Mouse (Mus musculus) thymus, postnatal 25 days (tissue): ENCODE measurements at regions not wholly inside any gene's neighbourhood (a gene's known extent, or its start where the extent isn't known, plus 50 kb on each side); places are given as distances from the start of the nearest gene placed in this dataset.

ENCODE experiments used
- DNase-seq: peaks from one replicate; pipeline ENCODE4 v3.0.0; 2022

GRCm38 (mm10) chr10:66943875-66944274, 152.1 kb upstream of the Jmjd1c start:
- no peak for DNase-seq

- no peak for DNase-seq
Measured at GRCm38 (mm10) chr10:66946161-66946560, 149.8 kb upstream of the Jmjd1c start.

- no peak for DNase-seq
Measured at GRCm38 (mm10) chr10:66948329-66948728, 147.6 kb upstream of the Jmjd1c start.

DNA sequence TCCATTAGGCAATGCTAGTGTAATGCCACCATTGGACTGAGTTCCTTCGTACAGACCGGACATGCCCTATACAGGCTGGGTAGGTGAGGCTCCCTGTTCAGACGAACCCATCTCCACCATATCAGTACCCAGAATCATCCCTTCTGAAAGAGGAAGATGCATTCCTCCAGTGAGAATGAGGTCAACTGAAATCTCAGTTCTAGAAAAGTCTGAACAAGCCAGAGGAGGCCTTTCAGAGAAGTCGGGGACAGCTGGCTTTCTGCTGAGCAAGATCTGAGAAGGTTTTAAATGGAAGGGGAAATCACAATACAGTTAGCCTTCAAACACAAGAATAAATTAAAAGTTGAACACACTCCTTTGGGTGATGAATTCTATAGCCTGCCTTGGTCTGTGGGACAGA, 145.5 kb upstream of the Jmjd1c start:
- DNase-seq, result no peak

DNA sequence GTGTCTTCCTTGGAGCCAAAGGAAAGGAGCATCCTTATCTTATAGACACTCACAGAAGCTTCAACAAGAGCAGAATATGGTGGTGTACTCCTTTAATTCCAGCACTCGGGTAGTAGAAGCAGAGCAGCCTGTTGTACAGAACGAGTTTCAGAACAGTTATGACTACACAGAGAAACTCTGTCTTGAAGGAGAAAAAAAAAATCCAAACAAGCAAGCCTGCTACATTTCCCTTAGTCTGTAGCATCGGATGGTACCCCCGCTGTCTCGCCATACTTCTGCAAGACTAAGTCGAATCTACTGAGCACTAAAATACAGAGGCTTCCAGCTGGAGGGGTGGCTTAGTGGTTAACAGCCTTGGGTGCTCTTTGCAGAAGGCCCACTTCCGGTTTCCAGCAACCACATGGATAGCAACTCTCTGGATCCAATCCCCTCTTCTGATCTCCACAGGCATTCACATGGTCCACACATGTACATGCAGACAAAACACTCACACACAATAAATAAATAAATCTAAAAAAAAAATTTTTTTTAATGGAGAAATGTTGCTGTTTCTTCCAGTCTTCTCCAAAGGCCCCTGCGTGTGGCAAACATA, 144.6 kb upstream of the Jmjd1c start:
- no peak for DNase-seq

GRCm38 (mm10) chr10:66951935-66952334, 144.0 kb upstream of the Jmjd1c start:
- no peak for DNase-seq

DNA sequence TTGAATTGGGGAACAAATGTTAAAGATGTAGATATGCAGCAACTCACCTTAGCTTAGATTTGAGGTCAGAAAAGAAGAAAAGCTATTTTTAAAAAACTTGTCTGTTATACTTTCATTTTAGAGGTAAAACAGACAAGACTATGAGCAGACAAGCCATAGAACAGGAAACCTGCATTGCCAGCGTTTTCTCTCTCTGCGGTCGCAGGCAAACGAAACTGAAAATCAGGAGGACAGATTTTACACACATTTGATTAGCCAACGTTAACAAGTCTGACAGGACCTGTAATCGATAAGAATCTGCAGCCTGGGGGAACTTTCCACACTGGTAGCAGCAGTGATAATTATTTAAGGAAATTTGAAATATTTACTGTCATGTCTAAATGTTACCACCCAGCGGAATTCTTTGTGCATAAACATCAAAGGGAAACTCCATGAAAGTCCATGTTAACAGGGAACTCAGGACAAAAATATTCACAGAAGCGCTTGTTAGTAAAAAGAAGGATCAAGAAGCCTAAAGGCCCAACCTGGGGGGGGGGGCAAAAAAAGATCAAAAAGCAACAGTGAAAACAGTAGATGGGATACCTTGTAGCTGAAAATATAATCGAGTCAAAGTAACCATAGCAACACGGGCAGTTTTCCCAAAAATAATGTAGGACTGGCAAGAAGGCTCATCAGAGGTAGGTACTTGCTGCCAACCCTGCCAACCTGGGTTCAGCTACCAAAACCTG, 142.5 kb upstream of the Jmjd1c start:
- peak; percentile 40 for DNase-seq

DNA sequence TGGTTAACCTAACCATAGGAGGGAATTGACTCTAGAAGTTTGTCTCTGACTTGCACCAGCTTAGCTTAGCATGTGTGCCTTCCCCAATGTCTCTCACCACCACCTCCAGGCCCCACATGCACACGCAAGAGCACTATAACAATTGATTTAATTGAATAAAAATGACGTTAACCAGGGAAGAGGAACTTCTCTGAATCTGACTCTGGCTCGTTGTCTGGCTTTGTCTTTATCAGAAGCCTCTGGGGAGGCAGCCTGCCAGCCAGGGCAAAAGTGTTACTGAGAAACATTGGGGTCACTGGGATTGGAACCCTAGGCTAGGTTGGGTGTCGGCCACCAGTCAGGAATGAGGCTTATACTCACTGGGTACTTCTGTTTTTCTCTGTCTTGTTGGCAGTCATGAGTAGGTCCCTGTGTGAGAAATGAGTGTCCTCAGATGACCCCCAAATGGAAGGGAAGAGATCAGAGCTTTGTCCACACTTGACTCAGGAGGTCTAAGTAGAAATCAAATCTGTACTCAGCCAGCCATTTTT, 141.9 kb upstream of the Jmjd1c start:
- no peak for DNase-seq

DNA sequence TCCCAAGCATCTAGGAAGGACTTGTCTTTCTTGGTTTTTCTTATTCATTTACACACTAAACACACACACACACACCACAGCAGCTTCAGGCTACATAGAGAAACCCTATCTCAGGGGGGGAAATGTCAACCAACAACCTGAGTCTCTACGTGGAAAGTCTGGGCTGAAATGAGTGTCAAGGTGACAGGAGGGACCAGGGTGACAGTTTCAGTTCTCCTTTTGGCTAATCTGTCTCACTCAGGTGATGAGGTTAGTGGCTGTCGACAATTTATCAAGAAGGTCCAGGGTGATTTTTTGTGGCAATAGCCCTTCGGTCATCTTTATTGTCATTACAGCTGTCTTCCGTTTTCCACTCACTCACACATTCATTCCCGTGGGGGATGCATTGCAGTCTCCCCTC, 140.5 kb upstream of the Jmjd1c start:
- DNase-seq, result no peak

- DNase-seq, result no peak
Measured at GRCm38 (mm10) chr10:66956619-66957018, 139.3 kb upstream of the Jmjd1c start.

- DNase-seq, result no peak
Measured at GRCm38 (mm10) chr10:66957373-66957772, 138.6 kb upstream of the Jmjd1c start.
